Mouse (Mus musculus) stomach, embryonic 15.5 days (tissue): ENCODE measurements at regions not wholly inside any gene's neighbourhood (a gene's known extent, or its start where the extent isn't known, plus 50 kb on each side); places are given as distances from the start of the nearest gene placed in this dataset.

Experiments
- ATAC-seq: fragments of 200-750 bp; cut with Nextera tagmentation; 2 replicates; pipeline ENCODE4 v1.8.0; 2017; ENCODE audit warnings: low read depth, moderate number of reproducible peaks, moderate TSS enrichment; ENCODE audit not compliant: insufficient read depth, low FRiP score
- H3K27ac ChIP-seq: fragments of 300-500 bp; sonication (generic); 2 replicates; pipeline ENCODE4 v1.5.1; 2015; ENCODE audit warnings: mild to moderate bottlenecking, inconsistent platforms
- H3K27me3 ChIP-seq: fragments of 300-500 bp; sonication (generic); replicated peaks from 2 replicates; pipeline ENCODE4 v1.6.1; 2015; ENCODE audit warnings: inconsistent platforms
- H3K36me3 ChIP-seq: fragments of 300-500 bp; sonication (generic); 2 replicates; pipeline ENCODE4 v1.6.1; 2015; ENCODE audit warnings: inconsistent platforms
- H3K4me1 ChIP-seq: fragments of 300-500 bp; sonication (generic); 2 replicates; pipeline ENCODE4 v1.6.1; 2015; ENCODE audit warnings: inconsistent platforms
- H3K4me2 ChIP-seq: fragments of 300-500 bp; sonication (generic); 2 replicates; pipeline ENCODE4 v1.6.1; 2015; ENCODE audit warnings: mild to moderate bottlenecking, inconsistent platforms
- H3K4me3 ChIP-seq: fragments of 300-500 bp; sonication (generic); replicated peaks from 2 replicates; pipeline ENCODE4 v1.5.1; 2015; ENCODE audit warnings: inconsistent platforms
- H3K9ac ChIP-seq: fragments of 300-500 bp; sonication (generic); 2 replicates; pipeline ENCODE4 v1.6.1; 2015; ENCODE audit warnings: inconsistent platforms
- H3K9me3 ChIP-seq: fragments of 300-500 bp; sonication (generic); 2 replicates; pipeline ENCODE4 v1.6.1; 2016; ENCODE audit warnings: inconsistent platforms
- WGBS: fragments of 180-500 bp; shearing (Covaris S2); methylation state at CpG from one replicate; pipeline ENCODE4 v1.1.7; 2015; 5-methylcytosine and 5-hydroxymethylcytosine counted together

DNA sequence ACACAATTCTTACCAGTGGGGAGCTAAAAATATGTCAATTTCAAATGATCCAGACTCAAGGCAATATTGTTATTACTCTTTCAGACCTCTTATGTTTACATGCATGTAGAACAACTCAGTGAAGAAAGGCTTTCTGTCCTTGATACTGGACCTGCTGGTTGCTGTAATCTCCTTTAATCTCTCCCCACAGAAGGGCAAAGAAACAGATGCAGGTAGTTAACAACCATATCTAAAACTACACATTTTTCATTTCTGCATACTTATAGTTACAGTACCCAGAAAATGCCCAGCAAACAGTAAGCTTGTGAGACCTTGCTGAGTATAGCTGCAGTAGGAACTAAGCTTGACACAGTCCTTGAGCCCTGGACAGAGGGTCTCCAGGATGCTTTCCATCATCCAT, 585.1 kb upstream of the Stxbp6 start:
- Histone ChIP-seq H3K4me3 (no peak overlapping the region), H3K4me2 (no peak overlapping the region), H3K9ac (no peak overlapping the region), H3K4me1 (no peaks in the 10 kb centered on the region), H3K36me3 (no peaks in the 10 kb centered on the region), H3K9me3 (no peaks in the 10 kb centered on the region), H3K27ac (no peak overlapping the region), H3K27me3 (no peaks in the 10 kb centered on the region)
- ATAC-seq, result no peak

DNA sequence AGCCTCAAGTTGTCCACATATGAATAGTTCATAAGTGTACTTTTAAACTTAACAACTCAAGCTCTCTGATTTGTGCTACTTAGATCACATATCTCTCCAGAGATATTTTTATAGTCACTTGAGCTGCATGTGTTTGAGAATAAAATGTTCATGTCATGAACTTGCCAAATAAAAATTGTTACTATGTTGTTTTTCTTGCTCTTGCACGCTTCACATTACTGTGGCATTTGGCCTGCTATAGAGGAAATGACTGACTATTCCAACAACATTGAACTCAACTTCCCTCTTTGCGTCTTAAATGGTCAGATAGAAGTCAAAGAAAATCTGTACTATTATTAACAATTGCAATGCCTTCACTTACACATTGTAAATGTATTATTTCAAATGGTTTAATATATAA, 582.1 kb upstream of the Stxbp6 start:
- H3K4me1 ChIP-seq, result no peaks in the 10 kb centered on the region
- no peak overlapping the region for H3K9ac ChIP-seq
- H3K27me3 ChIP-seq, result no peaks in the 10 kb centered on the region
- ATAC-seq, result no peak
- H3K4me2 ChIP-seq, result no peak overlapping the region
- H3K9me3 ChIP-seq, result no peaks in the 10 kb centered on the region
- no peaks in the 10 kb centered on the region for H3K36me3 ChIP-seq
- WGBS, result 70% methylated on average over 2 of the region's 2 CpGs
- no peak overlapping the region for H3K27ac ChIP-seq
- no peak overlapping the region for H3K4me3 ChIP-seq

DNA sequence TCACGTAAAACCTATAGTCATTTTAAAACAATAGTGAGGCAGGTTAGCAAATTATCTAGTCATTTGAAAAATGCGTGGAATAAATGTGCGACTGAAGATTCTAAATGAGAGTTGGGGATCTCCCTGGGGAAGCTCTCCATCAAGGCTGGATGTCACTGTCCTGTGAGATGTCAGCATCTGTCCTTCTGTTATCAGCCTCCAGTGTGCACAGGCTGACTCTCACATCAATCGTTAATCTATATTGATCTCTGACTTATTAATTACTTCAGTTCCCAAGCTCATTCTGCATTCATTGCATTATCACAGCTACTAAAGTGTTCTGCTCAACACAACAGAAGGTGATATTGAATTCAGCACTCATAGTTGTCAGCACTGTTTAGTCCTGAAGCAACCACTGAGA, 574.1 kb upstream of the Stxbp6 start:
- WGBS, result 86% methylated on average over 4 of the region's 4 CpGs
- no peaks in the 10 kb centered on the region for H3K36me3 ChIP-seq
- H3K4me3 ChIP-seq, result no peak overlapping the region
- H3K9ac ChIP-seq, result no peak overlapping the region
- no peaks in the 10 kb centered on the region for H3K9me3 ChIP-seq
- no peak overlapping the region for H3K4me2 ChIP-seq
- H3K27me3 ChIP-seq, result no peaks in the 10 kb centered on the region
- H3K4me1 ChIP-seq, result no peaks in the 10 kb centered on the region
- H3K27ac ChIP-seq, result no peak overlapping the region
- ATAC-seq, result no peak

DNA sequence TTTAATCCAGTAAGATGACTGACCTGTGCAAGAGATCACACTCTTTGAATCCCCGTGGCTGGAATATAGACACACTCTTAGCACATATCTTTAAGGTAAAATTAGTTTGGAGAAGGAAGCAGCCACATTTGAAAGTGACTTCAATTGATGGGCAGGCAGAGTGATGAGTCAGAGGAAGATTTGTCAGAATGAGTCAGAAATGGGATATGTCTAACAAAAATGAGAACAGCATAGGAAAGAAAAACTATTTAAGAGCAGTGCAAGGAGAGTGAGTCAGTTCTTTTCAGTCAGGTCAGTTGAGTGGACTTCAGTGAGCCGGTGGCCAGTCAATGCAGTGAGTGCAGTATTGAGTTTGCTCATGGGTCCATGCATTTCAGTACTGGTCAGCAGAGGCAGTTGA, 569.7 kb upstream of the Stxbp6 start:
- H3K27me3 ChIP-seq, result no peaks in the 10 kb centered on the region
- H3K9ac ChIP-seq, result no peak overlapping the region
- no peaks in the 10 kb centered on the region for H3K36me3 ChIP-seq
- 86% methylated on average over 2 of the region's 2 CpGs for WGBS
- H3K9me3 ChIP-seq, result no peaks in the 10 kb centered on the region
- H3K4me2 ChIP-seq, result no peak overlapping the region
- no peak overlapping the region for H3K4me3 ChIP-seq
- ATAC-seq, result no peak
- no peak overlapping the region for H3K27ac ChIP-seq
- H3K4me1 ChIP-seq, result no peaks in the 10 kb centered on the region

DNA sequence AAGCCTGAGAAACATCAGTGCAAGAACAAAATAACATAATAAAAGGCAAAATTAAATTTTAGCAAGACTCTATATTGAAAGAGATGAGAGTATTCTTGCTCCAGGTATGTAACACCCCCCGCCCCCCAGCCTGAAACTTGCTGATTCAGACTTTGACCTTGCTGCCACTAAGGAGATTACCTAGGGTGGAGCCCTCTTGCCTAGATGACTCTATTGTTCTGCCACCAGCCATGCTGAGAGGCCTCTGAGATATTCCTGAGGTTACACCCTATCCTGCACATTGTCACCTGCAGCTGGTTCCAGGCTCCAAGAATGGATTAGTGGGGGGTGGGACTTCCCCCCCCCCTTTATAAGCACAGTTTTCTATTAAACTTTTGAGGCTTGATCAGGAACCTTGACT, 548.3 kb upstream of the Stxbp6 start:
- Histone ChIP-seq H3K4me2 (no peak overlapping the region), H3K27me3 (no peaks in the 10 kb centered on the region), H3K9me3 (no peaks in the 10 kb centered on the region), H3K27ac (no peak overlapping the region), H3K9ac (no peak overlapping the region), H3K4me1 (no peaks in the 10 kb centered on the region), H3K36me3 (no peaks in the 10 kb centered on the region), H3K4me3 (no peak overlapping the region)
- 77% methylated on average over 1 of the region's 1 CpGs for whole genome bisulfite sequencing
- ATAC-seq, result no peak

DNA sequence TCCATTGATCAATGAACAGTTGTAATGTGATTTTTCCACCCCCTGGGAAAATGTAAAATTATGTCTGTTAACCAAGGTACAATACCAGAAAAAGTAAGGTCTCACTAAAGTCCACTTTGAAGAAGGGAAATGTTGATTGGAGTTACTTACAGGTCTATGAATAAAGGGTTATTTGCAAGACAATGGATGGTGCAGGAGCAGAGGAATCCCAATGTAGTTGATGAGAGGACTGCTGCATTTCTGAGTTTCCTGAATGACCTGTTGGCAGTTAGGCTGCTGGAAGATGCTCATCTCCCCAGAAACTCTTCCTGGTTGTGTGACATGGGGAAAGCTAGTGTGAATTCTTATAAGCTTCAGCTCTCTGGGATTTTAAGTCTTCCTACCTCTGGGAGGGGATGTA, 545.5 kb upstream of the Stxbp6 start:
- Histone ChIP-seq H3K4me1 (no peaks in the 10 kb centered on the region), H3K27ac (no peak overlapping the region), H3K4me3 (no peak overlapping the region), H3K9ac (no peak overlapping the region), H3K36me3 (no peaks in the 10 kb centered on the region), H3K4me2 (no peak overlapping the region), H3K9me3 (no peaks in the 10 kb centered on the region), H3K27me3 (no peaks in the 10 kb centered on the region)
- ATAC-seq, result no peak

DNA sequence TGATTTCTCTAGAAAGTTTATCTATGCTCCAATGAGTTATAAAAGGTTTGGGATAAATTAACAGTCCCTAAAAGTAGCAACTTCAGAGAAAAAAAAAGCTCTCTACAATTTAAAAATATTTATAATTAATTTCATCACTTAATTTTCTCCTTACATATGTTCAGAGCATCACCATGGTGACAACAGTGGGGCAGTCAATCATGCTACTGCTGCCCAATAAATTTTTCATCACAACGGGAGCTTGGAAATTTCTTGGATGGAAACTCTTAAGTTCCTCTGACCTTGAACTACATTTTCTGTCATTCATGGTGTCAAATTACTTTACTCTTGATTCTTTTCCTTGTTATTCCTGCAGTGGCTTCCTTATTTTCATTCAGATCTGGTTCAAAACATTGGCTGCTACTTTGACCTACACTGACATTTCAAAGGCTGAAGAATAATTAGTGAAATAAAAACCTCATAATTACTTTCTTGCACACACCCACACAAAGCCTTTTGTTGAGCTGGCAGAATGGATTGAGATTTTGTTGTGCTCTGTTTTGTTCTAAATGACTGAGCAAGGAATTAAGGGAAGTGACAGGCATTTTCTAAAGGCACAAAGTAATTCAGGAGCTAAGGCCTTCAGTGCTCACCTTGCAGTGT, 540.1 kb upstream of the Stxbp6 start:
- Histone ChIP-seq H3K36me3 (no peaks in the 10 kb centered on the region), H3K4me1 (no peaks in the 10 kb centered on the region), H3K9ac (no peak overlapping the region), H3K27ac (no peak overlapping the region), H3K27me3 (no peaks in the 10 kb centered on the region), H3K4me2 (no peak overlapping the region), H3K9me3 (no peaks in the 10 kb centered on the region), H3K4me3 (no peak overlapping the region)
- WGBS, result 28% methylated on average over 1 of the region's 1 CpGs
- no peak for ATAC-seq

DNA sequence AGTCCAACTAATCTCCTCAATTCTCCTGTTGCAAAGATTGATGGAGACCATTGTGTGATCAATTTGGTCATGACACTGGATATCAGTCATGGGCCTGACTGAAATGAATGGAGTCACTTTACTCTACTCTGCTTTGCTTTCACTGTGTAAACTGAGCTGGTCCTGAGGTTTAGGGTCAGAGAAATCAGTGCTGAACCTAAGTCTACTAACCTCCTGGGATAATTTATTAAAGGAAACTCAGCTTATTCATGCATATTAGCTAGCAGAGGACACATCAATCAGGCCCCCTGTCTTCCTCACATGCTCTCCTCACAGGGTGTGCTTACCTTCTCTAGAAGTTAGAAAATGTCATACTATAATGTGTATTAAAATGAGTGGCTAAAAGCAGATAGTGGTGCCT, 539.6 kb upstream of the Stxbp6 start:
- Histone ChIP-seq H3K27me3 (no peaks in the 10 kb centered on the region), H3K4me3 (no peak overlapping the region), H3K9ac (no peak overlapping the region), H3K4me2 (no peak overlapping the region), H3K36me3 (no peaks in the 10 kb centered on the region), H3K4me1 (no peaks in the 10 kb centered on the region), H3K9me3 (no peaks in the 10 kb centered on the region), H3K27ac (no peak overlapping the region)
- no peak for ATAC-seq

DNA sequence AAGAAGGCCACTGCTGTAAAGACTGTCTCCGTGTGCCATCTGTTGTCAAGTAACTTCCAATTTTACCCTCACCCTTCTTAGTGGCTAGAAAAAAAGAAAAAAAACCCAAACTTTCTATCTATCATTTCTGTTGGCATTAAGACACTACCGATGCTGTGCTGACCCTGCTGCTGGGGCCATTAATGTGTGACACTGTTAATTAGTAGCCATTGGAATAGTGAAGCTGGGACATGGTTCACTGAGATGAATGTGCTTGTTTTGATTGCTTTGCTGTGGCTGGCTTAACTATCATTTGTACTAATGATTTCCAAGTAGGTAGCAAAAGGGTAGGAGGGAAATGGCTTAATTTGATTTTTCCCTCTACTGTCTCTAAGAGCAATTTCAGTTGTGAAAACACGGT, 524.9 kb upstream of the Stxbp6 start:
- no peak for ATAC-seq
- 60% methylated on average over 3 of the region's 3 CpGs for WGBS
- Histone ChIP-seq H3K27ac (no peak overlapping the region), H3K27me3 (no peaks in the 10 kb centered on the region), H3K4me2 (no peak overlapping the region), H3K4me3 (no peak overlapping the region), H3K9me3 (no peaks in the 10 kb centered on the region), H3K4me1 (no peaks in the 10 kb centered on the region), H3K36me3 (no peaks in the 10 kb centered on the region), H3K9ac (no peak overlapping the region)

DNA sequence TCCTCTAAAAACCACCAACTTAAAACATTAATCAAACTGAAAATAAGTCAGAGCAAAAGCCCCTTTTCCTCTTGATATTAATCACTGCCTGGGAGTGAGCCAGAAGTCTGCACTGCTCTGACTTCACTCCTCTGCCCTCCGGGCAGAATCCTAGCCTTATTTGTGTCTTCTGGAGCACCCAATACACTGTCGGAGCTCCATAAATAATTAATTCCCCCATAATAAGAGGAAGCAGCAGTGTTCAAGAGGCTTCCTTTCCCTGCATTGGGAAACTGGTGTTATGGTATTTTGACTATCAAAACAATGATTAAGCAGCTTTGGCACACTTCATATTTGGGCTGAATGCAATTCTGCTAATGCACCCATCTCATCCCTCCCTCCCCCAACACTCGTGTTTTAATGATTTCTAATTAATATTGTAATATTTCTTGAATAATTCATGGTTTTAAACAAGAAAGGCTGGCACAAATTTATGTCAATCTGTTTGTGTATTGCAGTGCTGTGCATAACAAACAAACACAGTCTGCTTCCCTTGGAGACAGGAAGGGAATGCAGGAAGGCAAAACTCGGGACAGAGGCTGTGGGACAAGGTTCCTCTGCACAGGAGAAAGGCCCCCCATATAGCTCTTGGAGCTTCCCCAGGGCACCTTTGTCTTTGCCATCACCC, 523.5 kb upstream of the Stxbp6 start:
- no peak overlapping the region for H3K4me2 ChIP-seq
- WGBS, result 38% methylated on average over 4 of the region's 4 CpGs
- no peaks in the 10 kb centered on the region for H3K27me3 ChIP-seq
- H3K9me3 ChIP-seq, result no peaks in the 10 kb centered on the region
- no peak for ATAC-seq
- H3K36me3 ChIP-seq, result no peaks in the 10 kb centered on the region
- no peaks in the 10 kb centered on the region for H3K4me1 ChIP-seq
- no peak overlapping the region for H3K4me3 ChIP-seq
- H3K27ac ChIP-seq, result no peak overlapping the region
- H3K9ac ChIP-seq, result no peak overlapping the region

DNA sequence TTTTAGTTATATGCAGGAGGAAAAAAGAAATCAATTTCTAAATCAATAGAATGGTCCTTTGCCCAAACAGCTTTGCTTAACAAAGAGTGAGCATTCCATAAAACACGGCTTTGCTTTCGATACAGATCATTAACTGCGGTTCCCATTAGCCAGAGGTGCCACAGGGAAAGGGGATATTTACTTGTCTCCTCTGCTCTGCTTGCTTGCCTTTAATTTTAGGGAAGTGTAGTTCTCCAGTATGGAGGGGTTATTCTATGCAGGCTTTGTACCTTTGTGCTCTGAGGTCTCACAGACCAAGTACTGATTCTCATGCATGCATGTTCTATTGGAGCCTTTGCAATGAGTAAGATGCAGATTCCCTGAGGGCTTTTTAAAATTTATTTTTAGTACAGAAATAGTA, 520.2 kb upstream of the Stxbp6 start:
- WGBS, result 82% methylated on average over 3 of the region's 3 CpGs
- H3K4me1 ChIP-seq, result no peaks in the 10 kb centered on the region
- H3K9me3 ChIP-seq, result no peaks in the 10 kb centered on the region
- ATAC-seq, result no peak
- H3K9ac ChIP-seq, result no peak overlapping the region
- no peak overlapping the region for H3K4me2 ChIP-seq
- no peak overlapping the region for H3K27ac ChIP-seq
- H3K36me3 ChIP-seq, result no peaks in the 10 kb centered on the region
- no peaks in the 10 kb centered on the region for H3K27me3 ChIP-seq
- no peak overlapping the region for H3K4me3 ChIP-seq

DNA sequence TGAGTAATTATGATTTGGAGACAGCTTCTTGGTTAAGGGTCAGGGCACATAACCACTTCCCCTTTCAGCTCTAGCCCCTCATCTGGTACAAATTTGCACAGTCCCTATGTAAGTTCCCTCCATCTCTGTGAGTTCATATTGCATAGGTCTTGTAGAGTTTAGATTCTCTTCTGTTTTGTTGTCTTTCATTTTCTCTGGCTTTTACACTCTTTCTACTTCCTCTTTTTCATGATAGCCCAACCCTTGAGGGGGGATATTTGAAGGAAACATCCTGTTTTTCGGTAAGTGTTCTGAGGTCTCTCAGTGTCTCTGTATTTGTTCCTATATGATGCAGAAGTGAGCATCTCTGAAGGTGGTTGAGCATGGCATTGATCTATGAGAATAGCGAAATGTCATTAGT, 515.7 kb upstream of the Stxbp6 start:
- Histone ChIP-seq H3K27ac (no peak overlapping the region), H3K9me3 (no peaks in the 10 kb centered on the region), H3K4me3 (no peak overlapping the region), H3K9ac (no peak overlapping the region), H3K4me2 (no peak overlapping the region), H3K36me3 (no peaks in the 10 kb centered on the region), H3K27me3 (no peaks in the 10 kb centered on the region), H3K4me1 (no peaks in the 10 kb centered on the region)
- no peak for ATAC-seq
- WGBS, result 82% methylated on average over 2 of the region's 2 CpGs

DNA sequence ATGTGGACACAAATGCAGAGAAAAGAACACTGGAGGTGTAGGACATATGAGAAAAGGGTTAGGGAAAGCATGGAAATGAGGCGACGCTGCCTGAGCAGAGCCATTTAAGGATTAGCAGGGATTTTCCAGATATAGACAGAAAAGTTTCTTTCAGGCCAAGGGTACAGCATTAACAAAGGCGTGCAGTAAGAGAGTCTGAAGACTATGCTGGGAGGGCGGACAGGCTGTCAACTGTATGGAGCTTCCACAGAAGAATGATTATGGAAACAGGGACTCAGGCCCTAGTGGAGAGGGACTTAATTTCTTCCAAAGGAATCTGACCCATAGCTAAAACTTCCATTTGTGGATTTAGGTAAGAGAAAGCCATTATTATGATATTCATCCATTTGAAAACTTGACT, 511.3 kb upstream of the Stxbp6 start:
- H3K4me3 ChIP-seq, result no peak overlapping the region
- H3K27ac ChIP-seq, result no peak overlapping the region
- H3K27me3 ChIP-seq, result no peaks in the 10 kb centered on the region
- H3K4me1 ChIP-seq, result no peaks in the 10 kb centered on the region
- H3K36me3 ChIP-seq, result no peaks in the 10 kb centered on the region
- H3K9me3 ChIP-seq, result no peaks in the 10 kb centered on the region
- H3K4me2 ChIP-seq, result no peak overlapping the region
- no peak overlapping the region for H3K9ac ChIP-seq
- ATAC-seq, result no peak
- 68% methylated on average over 4 of the region's 4 CpGs for WGBS
